Mouse (Mus musculus): ENCODE measurements around the gene Phyhd1. TPM values are rescaled to one million over a fixed set of nuclear protein-coding genes. Genes with fewer than 3 reads are reported as not detected.

Phyhd1 gene
- polyA plus RNA-seq, 1 experiment from 2014 or later = 6.0 TPM

GRCm38 (mm10) chr2:30256616-30257350, 9.2 kb upstream of the Phyhd1 start:
- Histone ChIP-seq H3K9ac (no peak overlapping the region), H3K27ac (replicated peaks) (no peak overlapping the region), H3K27me3 (no peaks in the 10 kb centered on the region), H3K4me2 (replicated peaks) (no peak overlapping the region), H3K36me3 (peaks cover 77% of the 10 kb centered on the region), H3K9me3 (replicated peaks) (no peaks in the 10 kb centered on the region), H3K4me3 (replicated peaks) (no peak overlapping the region), H3K4me1 (peaks cover 19% of the 10 kb centered on the region; the same call in 1 of the 2 replicates)
- ATAC-seq (ENCODE audit: insufficient number of reproducible peaks, low FRiP score, low TSS enrichment, low read depth) = no peak
- 92% methylated on average over 30 of the region's 30 CpGs for WGBS

GRCm38 (mm10) chr2:30257699-30258460, 8.1 kb upstream of the Phyhd1 start:
- Histone ChIP-seq H3K9ac (no peak overlapping the region), H3K36me3 (peaks cover 81% of the 10 kb centered on the region), H3K4me2 (replicated peaks) (no peak overlapping the region), H3K27ac (replicated peaks) (no peak overlapping the region), H3K4me3 (replicated peaks) (no peak overlapping the region), H3K9me3 (replicated peaks) (no peaks in the 10 kb centered on the region), H3K4me1 (peaks cover 14% of the 10 kb centered on the region; the same call in 1 of the 2 replicates), H3K27me3 (no peaks in the 10 kb centered on the region)
- WGBS = 84% methylated on average over 7 of the region's 7 CpGs
- no peak for ATAC-seq (ENCODE audit: insufficient number of reproducible peaks, low FRiP score, low TSS enrichment, low read depth)

- peaks cover 84% of the 10 kb centered on the region for H3K36me3 ChIP-seq
- 71% methylated on average over 4 of the region's 4 CpGs for WGBS
- H3K27ac ChIP-seq (replicated peaks) = no peak overlapping the region
- peaks cover 19% of the 10 kb centered on the region; the same call in 1 of the 2 replicates for H3K4me1 ChIP-seq
- H3K9me3 ChIP-seq (replicated peaks) = no peaks in the 10 kb centered on the region
- ATAC-seq (ENCODE audit: insufficient number of reproducible peaks, low FRiP score, low TSS enrichment, low read depth) = 0 out of 2 replicates have a peak, but pooled peaks have one; percentile 4
- no peak overlapping the region for H3K4me3 ChIP-seq (replicated peaks)
- no peaks in the 10 kb centered on the region for H3K27me3 ChIP-seq
- no peak overlapping the region for H3K4me2 ChIP-seq (replicated peaks)
- no peak overlapping the region for H3K9ac ChIP-seq
Measured at GRCm38 (mm10) chr2:30258600-30258999, 7.4 kb upstream of the Phyhd1 start.

GRCm38 (mm10) chr2:30259131-30260064, 6.6 kb upstream of the Phyhd1 start:
- Histone ChIP-seq H3K27me3 (no peaks in the 10 kb centered on the region), H3K27ac (replicated peaks) (no peak overlapping the region), H3K4me3 (replicated peaks) (no peak overlapping the region), H3K36me3 (peaks cover 92% of the 10 kb centered on the region), H3K4me1 (peaks cover 22% of the 10 kb centered on the region; the same call in 1 of the 2 replicates), H3K9me3 (replicated peaks) (no peaks in the 10 kb centered on the region), H3K4me2 (replicated peaks) (no peak overlapping the region), H3K9ac (no peak overlapping the region)
- 91% methylated on average over 15 of the region's 15 CpGs for WGBS
- ATAC-seq (ENCODE audit: insufficient number of reproducible peaks, low FRiP score, low TSS enrichment, low read depth) = no peak

GRCm38 (mm10) chr2:30261064-30261736, 4.8 kb upstream of the Phyhd1 start:
- no peaks in the 10 kb centered on the region for H3K9me3 ChIP-seq (replicated peaks)
- H3K36me3 ChIP-seq = peaks cover 75% of the 10 kb centered on the region
- no peak for ATAC-seq (ENCODE audit: insufficient number of reproducible peaks, low FRiP score, low TSS enrichment, low read depth)
- H3K27me3 ChIP-seq = no peaks in the 10 kb centered on the region
- H3K4me1 ChIP-seq = peaks cover 40% of the 10 kb centered on the region
- H3K27ac ChIP-seq (replicated peaks) = no peak overlapping the region
- 81% methylated on average over 4 of the region's 4 CpGs for WGBS
- H3K9ac ChIP-seq = no peak overlapping the region
- H3K4me2 ChIP-seq (replicated peaks) = no peak overlapping the region
- no peak overlapping the region for H3K4me3 ChIP-seq (replicated peaks)

GRCm38 (mm10) chr2:30261921-30262839, 3.8 kb upstream of the Phyhd1 start:
- Histone ChIP-seq H3K27ac (replicated peaks) (0 out of 2 replicates have a peak overlapping the region, but pooled peaks have one; percentile 6), H3K9me3 (replicated peaks) (no peaks in the 10 kb centered on the region), H3K4me3 (replicated peaks) (no peak overlapping the region), H3K4me2 (replicated peaks) (no peak overlapping the region), H3K36me3 (peaks cover 65% of the 10 kb centered on the region), H3K4me1 (peaks cover 50% of the 10 kb centered on the region), H3K9ac (no peak overlapping the region), H3K27me3 (no peaks in the 10 kb centered on the region)
- WGBS = 88% methylated on average over 18 of the region's 18 CpGs
- ATAC-seq (ENCODE audit: insufficient number of reproducible peaks, low FRiP score, low TSS enrichment, low read depth) = no peak

- H3K4me1 ChIP-seq = peaks cover 45% of the 10 kb centered on the region
- H3K36me3 ChIP-seq = peaks cover 57% of the 10 kb centered on the region
- no peak for ATAC-seq (ENCODE audit: insufficient number of reproducible peaks, low FRiP score, low TSS enrichment, low read depth)
Measured at GRCm38 (mm10) chr2:30262840-30263441, 3.1 kb upstream of the Phyhd1 start.

GRCm38 (mm10) chr2:30263811-30264210, 2.2 kb upstream of the Phyhd1 start:
- Histone ChIP-seq H3K4me2 (replicated peaks) (no peak overlapping the region), H3K27ac (replicated peaks) (no peak overlapping the region), H3K9ac (no peak overlapping the region), H3K4me1 (peaks cover 40% of the 10 kb centered on the region), H3K27me3 (no peaks in the 10 kb centered on the region), H3K4me3 (replicated peaks) (no peak overlapping the region), H3K36me3 (peaks cover 49% of the 10 kb centered on the region), H3K9me3 (replicated peaks) (no peaks in the 10 kb centered on the region)
- 83% methylated on average over 6 of the region's 6 CpGs for WGBS
- no peak for ATAC-seq (ENCODE audit: insufficient number of reproducible peaks, low FRiP score, low TSS enrichment, low read depth)

More at GRCm38 (mm10) chr2:30262840-30263441, 3.1 kb upstream of the Phyhd1 start:
- Histone ChIP-seq H3K9me3 (replicated peaks) (no peaks in the 10 kb centered on the region), H3K27me3 (no peaks in the 10 kb centered on the region), H3K4me2 (replicated peaks) (no peak overlapping the region), H3K27ac (replicated peaks) (no peak overlapping the region), H3K4me3 (replicated peaks) (no peak overlapping the region), H3K9ac (no peak overlapping the region)
- WGBS = 43% methylated on average over 4 of the region's 4 CpGs

GRCm38 (mm10) chr2:30264671-30265519, 1.1 kb upstream of the Phyhd1 start:
- Histone ChIP-seq H3K9ac (no peak overlapping the region), H3K27me3 (no peaks in the 10 kb centered on the region), H3K36me3 (peaks cover 39% of the 10 kb centered on the region), H3K4me2 (replicated peaks) (no peak overlapping the region), H3K9me3 (replicated peaks) (no peaks in the 10 kb centered on the region), H3K4me1 (peaks cover 41% of the 10 kb centered on the region), H3K27ac (replicated peaks) (peak overlapping the region; percentile 89), H3K4me3 (replicated peaks) (no peak overlapping the region)
- 0 out of 2 replicates have a peak, but pooled peaks have one; percentile 9 for ATAC-seq (ENCODE audit: insufficient number of reproducible peaks, low FRiP score, low TSS enrichment, low read depth)
- WGBS = 48% methylated on average over 7 of the region's 7 CpGs

Data from embryonic facial prominence, embryonic 15.5 days (tissue).